Mouse (Mus musculus) kidney, adult 2 months (tissue): ENCODE measurements at regions not wholly inside any gene's neighbourhood (a gene's known extent, or its start where the extent isn't known, plus 50 kb on each side); places are given as distances from the start of the nearest gene placed in this dataset.

Experiments
- DNase-seq: peaks from one replicate; pipeline ENCODE4 v3.0.0; 2021
- H3K27ac ChIP-seq: fragments of 200-500 bp; 2 replicates; pipeline ENCODE4 v1.5.1; 2012; ENCODE audit warnings: low read depth, low read length, control low read depth, inconsistent platforms; ENCODE audit not compliant: insufficient read depth
- H3K27me3 ChIP-seq: fragments of 200-500 bp; replicated peaks from 2 replicates; pipeline ENCODE4 v1.6.1; 2012; ENCODE audit warnings: mild to moderate bottlenecking, moderate library complexity, low read length, inconsistent platforms; ENCODE audit not compliant: control insufficient read depth, insufficient read depth
- H3K36me3 ChIP-seq: fragments of 200-500 bp; 2 replicates; pipeline ENCODE4 v1.6.1; 2012; ENCODE audit warnings: mild to moderate bottlenecking, moderate library complexity, low read length, inconsistent platforms; ENCODE audit not compliant: control insufficient read depth, insufficient read depth
- H3K4me1 ChIP-seq: fragments of 200-500 bp; 2 replicates; pipeline ENCODE4 v1.6.1; 2011; ENCODE audit warnings: low read length; ENCODE audit not compliant: control insufficient read depth, insufficient read depth
- H3K4me3 ChIP-seq: fragments of 200-500 bp; 2 replicates; pipeline ENCODE4 v1.5.1; 2011; ENCODE audit warnings: mild to moderate bottlenecking, low read depth, low read length, control low read depth; ENCODE audit not compliant: insufficient read depth
- CTCF ChIP-seq: fragments of 200-500 bp; conservative IDR thresholded peaks from 2 replicates; pipeline ENCODE4 v1.5.1; 2011; ENCODE audit warnings: low read depth, mild to moderate bottlenecking, control low read depth, low read length, moderate library complexity, mixed read lengths; ENCODE audit not compliant: insufficient read depth, insufficient read length
- POLR2A ChIP-seq: fragments of 200-500 bp; IDR thresholded peaks from one replicate; pipeline ENCODE4 v1.6.1; 2011; ENCODE audit warnings: low read depth, low read length, control low read depth
- WGBS: fragments of 180-500 bp; shearing (Covaris S2); methylation state at CpG from one replicate; pipeline ENCODE4 v1.1.7; 2018; 5-methylcytosine and 5-hydroxymethylcytosine counted together

- no peaks in the 10 kb centered on the region for H3K4me1 ChIP-seq
- H3K4me3 ChIP-seq = no peak overlapping the region
- H3K27ac ChIP-seq = no peak overlapping the region
- DNase-seq = no peak
- WGBS = 87% methylated on average over 5 of the region's 5 CpGs
- no peaks in the 10 kb centered on the region for H3K27me3 ChIP-seq
- no peaks in the 10 kb centered on the region for H3K36me3 ChIP-seq
- TF ChIP-seq POLR2A (no peak), CTCF (no peak)
These were observed 685.4 kb downstream of the Tmem132b start for GRCm38 (mm10) chr5:126217016-126217415.

DNA sequence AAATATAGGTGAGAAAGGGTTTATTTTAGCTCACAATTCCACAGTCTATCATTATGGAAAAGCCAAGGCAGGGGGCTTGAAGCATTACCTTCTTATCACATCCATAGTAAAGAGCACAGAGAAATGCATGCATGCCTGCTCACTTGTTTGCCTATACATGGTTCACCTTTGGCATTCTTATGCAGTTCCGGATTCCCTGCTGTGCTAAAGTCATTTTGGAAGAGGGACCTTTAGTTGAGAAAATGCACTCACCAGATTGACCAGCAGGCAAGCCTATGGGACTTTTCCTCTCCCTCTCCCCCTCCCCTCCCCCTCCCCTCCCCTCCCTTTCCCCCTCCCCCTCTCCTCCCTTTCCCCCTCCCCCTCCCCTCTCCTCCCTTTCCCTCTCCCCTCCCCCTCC, 686.2 kb downstream of the Tmem132b start:
- no peaks in the 10 kb centered on the region for H3K36me3 ChIP-seq
- H3K4me1 ChIP-seq = no peaks in the 10 kb centered on the region
- no peaks in the 10 kb centered on the region for H3K27me3 ChIP-seq
- H3K4me3 ChIP-seq = no peak overlapping the region
- WGBS = 75% methylated on average over 1 of the region's 1 CpGs
- H3K27ac ChIP-seq = no peak overlapping the region
- no peak for TF ChIP-seq POLR2A
- no peak for TF ChIP-seq CTCF
- DNase-seq = no peak

DNA sequence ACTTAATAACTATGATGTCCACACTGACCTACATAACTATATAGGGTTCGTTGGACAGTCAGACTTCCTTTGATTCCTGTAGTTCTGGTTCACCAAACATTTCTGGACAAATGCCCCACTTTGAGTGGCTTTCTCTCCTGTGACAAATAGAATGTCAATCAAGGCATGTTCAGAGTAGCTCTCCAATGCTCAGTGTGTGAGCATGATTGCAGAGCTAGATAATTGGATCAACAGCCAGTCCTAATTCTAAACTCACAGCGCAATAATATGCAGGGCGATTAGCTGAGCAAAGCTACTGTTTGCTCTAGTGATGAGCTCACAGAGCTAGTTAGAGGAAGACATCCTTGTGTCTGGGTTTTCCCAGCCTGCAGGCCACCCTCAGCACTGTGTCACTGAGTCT, 692.1 kb downstream of the Tmem132b start:
- Histone ChIP-seq H3K36me3 (no peaks in the 10 kb centered on the region), H3K27me3 (no peaks in the 10 kb centered on the region), H3K27ac (no peak overlapping the region), H3K4me1 (no peaks in the 10 kb centered on the region), H3K4me3 (no peak overlapping the region)
- TF ChIP-seq CTCF = no peak
- TF ChIP-seq POLR2A = no peak
- DNase-seq = no peak
- 79% methylated on average over 3 of the region's 3 CpGs for WGBS

DNA sequence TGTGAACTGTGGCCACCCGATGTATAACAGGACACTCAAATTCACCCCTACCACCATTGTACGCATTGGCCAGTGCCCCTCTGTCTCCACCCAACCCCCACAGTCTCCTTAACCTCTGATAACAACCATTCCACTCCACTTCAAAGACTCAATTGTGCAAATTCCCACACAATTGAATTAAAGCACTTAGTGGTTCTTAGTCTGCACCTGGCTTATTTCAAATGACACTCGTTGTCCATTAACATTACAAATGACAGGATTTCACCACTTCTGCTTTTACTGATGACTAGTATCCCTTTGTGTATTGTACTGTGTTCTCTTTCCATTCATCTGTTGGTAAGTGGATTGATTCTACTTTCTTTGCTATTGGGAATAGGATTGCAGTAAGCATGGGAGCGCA, 699.2 kb downstream of the Tmem132b start:
- H3K27ac ChIP-seq = no peak overlapping the region
- no peaks in the 10 kb centered on the region for H3K27me3 ChIP-seq
- no peaks in the 10 kb centered on the region for H3K4me1 ChIP-seq
- WGBS = 79% methylated on average over 4 of the region's 4 CpGs
- H3K36me3 ChIP-seq = no peaks in the 10 kb centered on the region
- DNase-seq = no peak
- TF ChIP-seq POLR2A = no peak
- no peak for TF ChIP-seq CTCF
- H3K4me3 ChIP-seq = no peak overlapping the region

DNA sequence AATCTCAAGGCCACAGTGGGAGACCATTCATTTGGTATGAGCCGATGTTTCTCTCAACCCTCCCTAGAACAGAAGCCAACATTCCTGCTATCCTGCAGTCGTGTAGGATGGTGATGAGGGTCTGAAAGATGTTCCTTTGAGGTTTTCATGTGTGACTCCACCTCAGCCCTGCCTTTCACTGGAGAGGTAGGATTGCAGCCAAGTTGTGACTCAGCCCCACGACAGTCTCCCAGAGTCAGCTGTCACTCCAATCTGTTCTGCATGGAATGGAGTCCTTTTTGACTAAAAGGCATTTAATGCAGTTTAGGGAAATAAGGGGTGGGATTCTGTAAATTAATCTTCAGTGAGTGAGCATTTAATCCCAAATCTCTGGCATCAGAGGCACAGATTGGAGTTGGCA, 706.5 kb downstream of the Tmem132b start:
- TF ChIP-seq POLR2A = no peak
- no peak for TF ChIP-seq CTCF
- Histone ChIP-seq H3K27me3 (no peaks in the 10 kb centered on the region), H3K36me3 (no peaks in the 10 kb centered on the region), H3K4me3 (no peak overlapping the region), H3K4me1 (no peaks in the 10 kb centered on the region), H3K27ac (no peak overlapping the region)
- DNase-seq = no peak
- WGBS = 71% methylated on average over 3 of the region's 3 CpGs

- no peak overlapping the region for H3K27ac ChIP-seq
- TF ChIP-seq CTCF (no peak), POLR2A (no peak)
- 74% methylated on average over 2 of the region's 2 CpGs for WGBS
- DNase-seq = no peak
- no peak overlapping the region for H3K4me3 ChIP-seq
- H3K4me1 ChIP-seq = no peaks in the 10 kb centered on the region
- H3K36me3 ChIP-seq = no peaks in the 10 kb centered on the region
- H3K27me3 ChIP-seq = no peaks in the 10 kb centered on the region
These were observed 714.2 kb downstream of the Tmem132b start for GRCm38 (mm10) chr5:126245776-126246175.

- H3K36me3 ChIP-seq = no peaks in the 10 kb centered on the region
- no peak for DNase-seq
- no peak overlapping the region for H3K4me3 ChIP-seq
- WGBS = 66% methylated on average over 1 of the region's 1 CpGs
- no peaks in the 10 kb centered on the region for H3K4me1 ChIP-seq
- TF ChIP-seq CTCF (no peak), POLR2A (no peak)
- no peaks in the 10 kb centered on the region for H3K27me3 ChIP-seq
- H3K27ac ChIP-seq = no peak overlapping the region
These were observed 718.8 kb downstream of the Tmem132b start for GRCm38 (mm10) chr5:126250331-126250730.

- WGBS = 70% methylated on average over 1 of the region's 1 CpGs
- no peaks in the 10 kb centered on the region for H3K27me3 ChIP-seq
- no peaks in the 10 kb centered on the region for H3K4me1 ChIP-seq
- DNase-seq = no peak
- H3K27ac ChIP-seq = no peak overlapping the region
- H3K36me3 ChIP-seq = no peaks in the 10 kb centered on the region
- TF ChIP-seq POLR2A (no peak), CTCF (no peak)
- no peak overlapping the region for H3K4me3 ChIP-seq
These were observed 723.1 kb downstream of the Tmem132b start for GRCm38 (mm10) chr5:126254661-126255060.
